Mouse (Mus musculus): Measurements from ENCODE around the gene Slc25a27. TPM values are rescaled to one million over a fixed set of nuclear protein-coding genes. Genes with fewer than 3 reads are reported as not detected.

Slc25a27 gene
- total RNA-seq (2012; rRNA removed) (0.13 TPM in 1 of 2 replicates, not detected in the other), total RNA-seq (2014; rRNA removed) (0.40 and 0.55 TPM in 2 replicates), polyA plus RNA-seq (2012; ENCODE audit: insufficient read length, low read depth) (0.42 and 0.49 TPM in 2 replicates)

DNA sequence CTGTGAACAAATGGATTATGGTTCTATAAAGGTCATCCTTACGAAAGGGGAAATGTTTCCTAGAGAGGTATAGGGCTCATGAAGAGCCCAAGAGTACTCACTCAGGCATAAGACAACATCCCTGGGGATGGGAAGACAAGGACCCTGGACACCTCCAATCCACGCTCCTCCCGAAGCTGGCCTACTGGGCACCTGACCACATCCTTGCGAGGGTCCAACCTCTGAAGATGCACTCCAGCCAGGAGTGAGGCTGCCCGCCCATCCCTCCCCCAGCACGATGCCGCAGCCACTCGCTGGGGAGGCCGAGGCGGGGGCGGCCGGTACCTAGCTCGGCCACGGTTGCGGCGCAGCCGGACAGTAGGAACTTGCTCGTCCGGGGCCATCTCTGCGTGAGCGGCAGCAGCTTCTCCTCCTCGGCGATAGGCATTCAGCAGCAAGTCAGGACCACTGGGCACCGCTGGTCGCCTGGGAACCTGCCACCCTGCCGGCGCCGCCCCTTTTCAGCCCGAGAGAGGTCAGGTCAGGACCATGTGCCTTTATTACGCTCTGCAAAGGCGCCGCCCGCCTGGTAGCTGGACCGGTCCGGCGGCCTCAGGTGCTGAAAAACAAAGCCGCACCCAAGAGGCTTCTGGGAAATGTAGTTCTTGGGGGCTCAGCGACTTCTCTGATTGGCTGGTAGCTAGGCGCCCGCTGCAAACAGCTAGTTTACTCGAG lies at the start of gene Slc25a27:
TSS of gene Slc25a27 (minus strand) at position 639 of the 714 bp plus-strand sequence.
- no peak within 1 kb of the TSS for H3K9ac ChIP-seq (ENCODE audit: insufficient read depth, low read depth)
- peak; percentile 79 for TF ChIP-seq HCFC1 (IDR thresholded peaks at IDR 0.05; ENCODE audit: low read depth, low read length)
- no peak for TF ChIP-seq E2F4 (IDR thresholded peaks at IDR 0.05; ENCODE audit: insufficient replicate concordance, low read depth, low read length)
- no peak for TF ChIP-seq CHD2 (IDR thresholded peaks at IDR 0.05; ENCODE audit: low read length)
- no peak for TF ChIP-seq RAD21 (IDR thresholded peaks at IDR 0.05; ENCODE audit: low read depth, low read length)
- no peaks in the 10 kb centered on the region for H3K36me3 ChIP-seq (replicated peaks in 1 of 2; ENCODE audit: control insufficient read depth in 1 of 2, insufficient read depth in 1 of 2, low read length in 1 of 2)
- H3K27me3 ChIP-seq (replicated peaks): no peaks in the 10 kb centered on the region
- dilution Hi-C loops (cut with MboI; ENCODE audit: extremely low pct_ligation_motif_present, extremely low pct_unique_long_range_greater_than_20kb, low sequenced_read_pairs): no loop called here
- peak within 1 kb of the TSS in 1 of 3 experiments; percentile 61 for H3K4me3 ChIP-seq (replicated peaks in 1 of 3; ENCODE audit: low read depth in 2 of 3, low read length in 2 of 3, poor library complexity in 1 of 3)
- H3K79me2 ChIP-seq (replicated peaks; ENCODE audit: control insufficient read depth, extremely low read depth, insufficient read depth, poor library complexity, severe bottlenecking): no peaks in the 10 kb centered on the region
- H3K4me2 ChIP-seq (ENCODE audit: insufficient read depth, low read depth, poor library complexity, severe bottlenecking): no peak within 1 kb of the TSS
- peaks cover 21% of the 10 kb centered on the region for H3K9me3 ChIP-seq (replicated peaks; ENCODE audit: low read length)
- peak; percentile 76 for DNase-seq (ENCODE audit: extremely low read depth)
- no peak within 1 kb of the TSS for H3K27ac ChIP-seq (ENCODE audit: insufficient read depth, low read depth)
- in situ Hi-C loops (cut with MboI; ENCODE audit: low pct_ligation_motif_present, low pct_unique_long_range_greater_than_20kb, low sequenced_read_pairs): no loop called here
- H3K4me1 ChIP-seq (ENCODE audit: control insufficient read depth in 1 of 2, insufficient read depth in 2 of 2): no peaks in the 10 kb centered on the region

DNA sequence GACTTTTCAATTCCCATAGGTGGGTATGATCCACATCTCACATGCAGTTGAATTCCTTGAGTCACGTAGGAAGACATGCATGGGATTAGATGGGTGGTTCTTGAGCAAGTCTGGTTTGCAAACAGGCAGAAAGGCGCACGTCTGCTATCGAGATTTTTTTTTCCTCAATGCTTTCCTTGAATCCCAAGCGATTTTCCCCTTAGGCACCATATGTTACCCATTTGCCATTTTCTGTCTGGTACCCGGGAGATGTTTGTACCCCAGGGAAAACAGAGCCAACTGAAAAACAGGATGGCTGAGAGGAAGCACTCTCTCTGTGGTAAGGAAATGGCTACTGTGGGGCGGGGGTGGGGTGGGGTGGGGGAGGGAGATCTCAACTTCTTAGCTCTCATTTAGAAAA lies 49.6 kb upstream of the Slc25a27 start:
- in situ Hi-C loops (cut with MboI; ENCODE audit: low pct_ligation_motif_present, low pct_unique_long_range_greater_than_20kb, low sequenced_read_pairs) (loop anchor here (25.0 kb wide), 1 partner anchor 321 kb away; no protein-coding TSS in a partner anchor), dilution Hi-C loops (cut with MboI; ENCODE audit: extremely low pct_ligation_motif_present, extremely low pct_unique_long_range_greater_than_20kb, low sequenced_read_pairs) (no loop called here)
- H3K4me1 ChIP-seq (ENCODE audit: control insufficient read depth in 1 of 2, insufficient read depth in 2 of 2): no peaks in the 10 kb centered on the region
- H3K36me3 ChIP-seq (replicated peaks in 1 of 2; ENCODE audit: control insufficient read depth in 1 of 2, insufficient read depth in 1 of 2, low read length in 1 of 2): no peaks in the 10 kb centered on the region
- peaks cover 26% of the 10 kb centered on the region for H3K9me3 ChIP-seq (replicated peaks; ENCODE audit: low read length)
- H3K9ac ChIP-seq (ENCODE audit: insufficient read depth, low read depth): no peak overlapping the region
- no peak for DNase-seq (ENCODE audit: extremely low read depth)
- TF ChIP-seq ZKSCAN1 (IDR thresholded peaks at IDR 0.05; ENCODE audit: borderline replicate concordance, low read depth, low read length) (no peak), USF1 (IDR thresholded peaks at IDR 0.05; ENCODE audit: low read depth, low read length) (no peak), ZC3H11A (IDR thresholded peaks at IDR 0.05; ENCODE audit: low read depth, low read length) (no peak), POLR2A (IDR thresholded peaks at IDR 0.05; ENCODE audit: low read depth, low read length) (no peak), RAD21 (IDR thresholded peaks at IDR 0.05; ENCODE audit: low read depth, low read length) (no peak), ELF1 (IDR thresholded peaks at IDR 0.05; ENCODE audit: low read depth, low read length) (no peak), MYC (IDR thresholded peaks at IDR 0.05; ENCODE audit: low read depth, low read length) (no peak), SMC3 (IDR thresholded peaks at IDR 0.05; ENCODE audit: low read depth, low read length) (no peak), MXI1 (IDR thresholded peaks at IDR 0.05; ENCODE audit: low read depth, low read length) (no peak), TBP (conservative IDR thresholded peaks at IDR 0.05; ENCODE audit: low read depth, low read length) (no peak), E2F4 (IDR thresholded peaks at IDR 0.05; ENCODE audit: insufficient replicate concordance, low read depth, low read length) (no peak), TCF12 (IDR thresholded peaks at IDR 0.05; ENCODE audit: low read depth, low read length) (no peak), CTCF (conservative IDR thresholded peaks at IDR 0.05 in 1 of 2, IDR thresholded peaks at IDR 0.05 in 1 of 2; ENCODE audit: low read depth in 2 of 2, low read length in 2 of 2) (no peak), KAT2A (IDR thresholded peaks at IDR 0.05; ENCODE audit: insufficient replicate concordance, low read length) (no peak), POLR2AphosphoS2 (IDR thresholded peaks at IDR 0.05; ENCODE audit: low read depth, low read length) (no peak), GABPA (IDR thresholded peaks at IDR 0.05; ENCODE audit: insufficient replicate concordance, low read depth, low read length) (no peak), MAFK (IDR thresholded peaks at IDR 0.05; ENCODE audit: insufficient replicate concordance, low read length) (no peak), BHLHE40 (IDR thresholded peaks at IDR 0.05; ENCODE audit: low read depth, low read length) (no peak)
- H3K4me3 ChIP-seq (replicated peaks in 1 of 3; ENCODE audit: low read depth in 2 of 3, low read length in 2 of 3, poor library complexity in 1 of 3): no peak overlapping the region
- no peak overlapping the region for H3K27ac ChIP-seq (ENCODE audit: insufficient read depth, low read depth)
- no peaks in the 10 kb centered on the region for H3K27me3 ChIP-seq (replicated peaks)
- H3K79me2 ChIP-seq (replicated peaks; ENCODE audit: control insufficient read depth, extremely low read depth, insufficient read depth, poor library complexity, severe bottlenecking): no peaks in the 10 kb centered on the region
- no peak overlapping the region for H3K4me2 ChIP-seq (ENCODE audit: insufficient read depth, low read depth, poor library complexity, severe bottlenecking)
